In the genomic region with DNA sequence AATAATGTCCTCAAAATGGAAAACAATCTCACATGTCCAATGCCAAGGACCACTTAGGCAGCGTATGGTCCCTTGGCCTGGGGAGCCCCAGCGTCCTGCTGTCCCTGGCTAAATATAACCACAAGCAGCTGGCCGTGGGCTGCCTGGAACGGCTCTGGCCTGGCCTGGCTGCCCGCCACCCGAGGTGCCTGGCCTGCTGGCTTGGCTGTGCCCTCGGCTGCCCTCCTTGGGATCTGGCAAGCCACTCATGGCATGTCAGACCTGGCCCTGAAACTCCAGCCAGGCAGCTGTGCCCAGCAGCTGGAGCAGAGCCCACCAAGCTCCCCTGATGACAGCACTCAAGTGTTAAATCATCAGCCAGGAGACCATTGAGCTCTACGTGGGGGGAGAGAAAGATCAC, we compare ENCODE assay signal across 8 mouse cellular contexts.
DNase-seq lines count a peak whose midpoint lies in the region.

No protein-coding gene starts in this region.

- H3K9me3 ChIP-seq in heart, embryonic 10.5 days, result no peaks in the 10 kb centered on the region

- DNase-seq in heart, adult 11 months, result peak; percentile 99
- no peak for DNase-seq in heart, embryonic 10.5 days (ENCODE audit: low spot score)
- DNase-seq in MN1 (ENCODE audit: low spot score), result peak; percentile 86
- DNase-seq in cerebellum, postnatal 25 days, result peak; percentile 94 to 95
- peak; percentile 92 to 93 for DNase-seq in heart, postnatal 10 days
- DNase-seq in lung, postnatal 36 days, result peak; percentile 43
- DNase-seq in thymus, postnatal 0 days (ENCODE audit: low spot score), result no peak
- DNase-seq in spleen, postnatal 10 days (ENCODE audit: low spot score in 2 of 2), result no peak

- intact Hi-C loops in heart, postnatal 10 days (cut with DNase I), result loop anchor here (5.0 to 10.0 kb wide), 2 partner anchors 165 to 302 kb away; no protein-coding TSS in a partner anchor

- H3K27me3 ChIP-seq in heart, embryonic 10.5 days (ENCODE audit: insufficient read depth, poor library complexity, severe bottlenecking), result peaks cover 38% of the 10 kb centered on the region

- no peak overlapping the region for H3K4me3 ChIP-seq in heart, embryonic 10.5 days

- H3K4me1 ChIP-seq in heart, embryonic 10.5 days, result peaks cover 16% of the 10 kb centered on the region

- no peak overlapping the region for H3K27ac ChIP-seq in heart, embryonic 10.5 days

- 30% methylated on average over 8 of the region's 8 CpGs for WGBS in heart, embryonic 10.5 days

- no peaks in the 10 kb centered on the region for H3K36me3 ChIP-seq in heart, embryonic 10.5 days

Comparison
In these comparisons a context has a peak if more than half of its experiments do, and no peak if none do; other contexts are left out.
1. DNase-seq: peak in heart, adult 11 months (single experiment), MN1 (single experiment), cerebellum, postnatal 25 days (2 of 2), heart, postnatal 10 days (2 of 2) and lung, postnatal 36 days (single experiment); none in heart, embryonic 10.5 days (single experiment), thymus, postnatal 0 days (single experiment) and spleen, postnatal 10 days (0 of 2).